Mouse (Mus musculus): ENCODE results near the gene Slc25a34.

GRCm38 (mm10) chr4:141664011-141664745 lies 40.6 kb upstream of the Slc25a34 start:
- no peak for TF ChIP-seq CTCF (IDR thresholded peaks at IDR 0.05; ENCODE audit: low read depth)
- TF ChIP-seq EP300 (IDR thresholded peaks at IDR 0.05; ENCODE audit: low read depth) = no peak

Measured in heart, postnatal 0 days (tissue).